Mouse (Mus musculus): ENCODE data around the gene Atcay. TPM values are rescaled to one million over a fixed set of nuclear protein-coding genes. Genes with fewer than 3 reads are reported as not detected.
"Not testable (repeated sequence)": the region's sequence is repeated elsewhere in the genome, so short reads cannot be mapped to it uniquely, and the experiment has no call there.

Gene Atcay
- polyA plus RNA-seq, 1 experiment = not detected

DNA sequence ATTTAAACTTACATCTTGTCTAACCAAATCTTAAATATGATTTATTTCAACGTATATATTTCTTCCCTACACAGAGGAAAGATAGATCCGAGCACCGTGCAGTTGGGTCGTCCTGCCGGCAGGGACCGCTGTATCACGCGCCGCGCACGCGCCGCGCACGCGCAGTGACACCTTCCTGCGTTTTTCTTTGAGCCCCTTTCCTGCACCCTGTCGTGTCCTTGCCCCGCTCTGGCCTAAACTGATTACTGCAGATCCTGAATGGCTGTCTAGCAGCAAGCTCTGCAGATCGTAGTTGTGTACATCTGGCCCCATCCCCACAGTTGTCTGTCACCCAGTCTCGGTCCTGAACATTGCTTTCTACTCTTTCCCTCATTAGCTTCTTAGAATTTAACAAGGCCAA is 57.5 kb downstream of the Atcay start:
- Histone ChIP-seq H3K27me3 (ENCODE audit: control insufficient read depth) (no peaks in the 10 kb centered on the region), H3K9me3 (ENCODE audit: control insufficient read depth, low read length) (no peaks in the 10 kb centered on the region), H3K36me3 (ENCODE audit: control insufficient read depth) (peaks cover 13% of the 10 kb centered on the region), H3K4me1 (ENCODE audit: control insufficient read depth) (peaks cover 62% of the 10 kb centered on the region), H3K4me3 (replicated peaks) (peak overlapping the region; percentile 55)
- TF ChIP-seq GATA1 (IDR thresholded peaks at IDR 0.05; ENCODE audit: low read length) (no peak), TAL1 (IDR thresholded peaks at IDR 0.05; ENCODE audit: low read length) (no peak)

DNA sequence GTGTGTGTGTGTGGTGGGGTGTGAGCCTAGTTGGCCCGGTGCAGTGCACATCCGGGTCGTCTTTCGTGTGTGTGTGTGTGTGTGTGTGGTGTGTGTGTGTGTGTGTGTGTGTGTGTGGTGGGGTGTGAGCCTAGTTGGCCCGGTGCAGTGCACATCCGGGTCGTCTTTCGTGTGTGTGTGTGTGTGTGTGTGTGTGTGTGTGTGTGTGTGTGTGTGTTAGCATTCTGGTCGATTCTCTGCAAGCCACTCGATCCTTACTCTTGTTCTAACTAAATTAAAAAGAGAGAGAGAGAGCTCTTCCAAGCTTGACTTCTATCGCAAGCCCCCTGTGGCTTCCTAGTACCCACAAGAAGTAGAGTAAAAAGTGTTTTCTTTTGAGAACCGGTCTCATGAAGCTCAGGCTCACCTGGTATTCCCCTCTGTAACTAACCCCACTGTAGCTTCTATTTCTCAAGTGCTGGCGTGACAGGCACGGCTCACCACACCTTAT is 61.2 kb downstream of the Atcay start:
- Histone ChIP-seq H3K36me3 (ENCODE audit: control insufficient read depth) (peaks cover 14% of the 10 kb centered on the region), H3K4me1 (ENCODE audit: control insufficient read depth) (peaks cover 62% of the 10 kb centered on the region), H3K4me3 (replicated peaks) (peak overlapping the region; percentile 40)
- not testable (repeated sequence) for H3K27me3 ChIP-seq (ENCODE audit: control insufficient read depth); H3K9me3 ChIP-seq (ENCODE audit: control insufficient read depth, low read length)

GRCm38 (mm10) chr10:81168521-81169244 is 62.0 kb downstream of the Atcay start:
- Histone ChIP-seq H3K4me1 (ENCODE audit: control insufficient read depth) (peaks cover 62% of the 10 kb centered on the region), H3K4me3 (replicated peaks) (peak overlapping the region; percentile 93), H3K27me3 (ENCODE audit: control insufficient read depth) (no peaks in the 10 kb centered on the region), H3K9me3 (ENCODE audit: control insufficient read depth, low read length) (no peaks in the 10 kb centered on the region), H3K36me3 (ENCODE audit: control insufficient read depth) (peaks cover 22% of the 10 kb centered on the region)
- TF ChIP-seq TAL1 (IDR thresholded peaks at IDR 0.05; ENCODE audit: low read length) (no peak), GATA1 (IDR thresholded peaks at IDR 0.05; ENCODE audit: low read length) (no peak)

GRCm38 (mm10) chr10:81168087-81168431 is 62.6 kb downstream of the Atcay start:
- Histone ChIP-seq H3K27me3 (ENCODE audit: control insufficient read depth) (no peaks in the 10 kb centered on the region), H3K9me3 (ENCODE audit: control insufficient read depth, low read length) (no peaks in the 10 kb centered on the region), H3K4me1 (ENCODE audit: control insufficient read depth) (peaks cover 59% of the 10 kb centered on the region), H3K4me3 (replicated peaks) (peak overlapping the region; percentile 93), H3K36me3 (ENCODE audit: control insufficient read depth) (peaks cover 27% of the 10 kb centered on the region)
- no peak for TF ChIP-seq TAL1 (IDR thresholded peaks at IDR 0.05; ENCODE audit: low read length)
- TF ChIP-seq GATA1 (IDR thresholded peaks at IDR 0.05; ENCODE audit: low read length) = no peak

DNA sequence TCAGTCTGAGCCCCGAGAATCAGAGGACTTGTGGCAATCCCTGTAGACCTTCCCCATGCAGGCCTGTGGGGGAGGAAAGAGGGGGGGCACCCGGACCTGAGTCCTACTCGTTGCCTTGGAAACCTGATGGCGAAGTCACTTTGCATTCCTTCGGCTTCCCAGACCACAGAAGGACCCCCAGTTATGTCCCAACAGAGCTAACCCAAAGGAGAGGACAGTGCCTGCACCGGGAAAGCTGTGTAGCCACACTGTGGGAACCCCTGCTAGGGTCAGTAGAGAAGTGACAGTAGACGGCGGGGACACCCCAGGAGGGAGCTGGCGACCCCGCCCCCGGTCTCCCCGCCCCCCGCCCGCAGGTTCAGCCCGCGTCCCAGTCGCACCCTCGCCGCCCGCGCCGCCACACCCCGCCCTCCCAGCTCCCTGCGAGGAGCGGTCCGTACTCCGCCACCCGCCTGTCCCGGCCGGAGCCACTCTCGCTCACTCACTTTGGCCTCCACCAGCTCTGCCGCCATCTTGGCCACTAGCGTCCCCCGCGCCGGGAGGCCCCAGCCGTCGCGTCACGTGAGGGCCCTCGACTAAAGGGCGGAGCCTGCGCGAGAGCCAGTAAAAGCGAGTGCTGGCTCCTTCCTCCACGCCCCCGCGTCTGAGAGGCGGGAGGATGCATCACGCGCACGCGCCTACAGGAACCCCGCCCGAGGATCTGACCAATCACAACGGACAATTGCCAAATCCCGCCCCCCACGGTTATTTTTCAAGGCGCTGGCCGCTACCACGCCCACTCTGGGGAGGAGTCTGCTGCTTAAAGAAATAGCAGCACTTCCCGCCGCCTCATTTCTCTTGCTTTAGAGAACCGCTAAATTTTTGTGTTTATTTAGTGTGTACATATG is 63.2 kb downstream of the Atcay start, which contains the start of gene Pias4:
Gene Pias4, minus strand, starts transcription at position 724 of the 887 bp plus-strand sequence.
- Histone ChIP-seq H3K36me3 (ENCODE audit: control insufficient read depth) (peaks cover 33% of the 10 kb centered on the region), H3K9me3 (ENCODE audit: control insufficient read depth, low read length) (no peaks in the 10 kb centered on the region), H3K4me1 (ENCODE audit: control insufficient read depth) (peaks cover 59% of the 10 kb centered on the region), H3K27me3 (ENCODE audit: control insufficient read depth) (no peaks in the 10 kb centered on the region), H3K4me3 (replicated peaks) (peak within 1 kb of the TSS; percentile 93)
- TF ChIP-seq TAL1 (IDR thresholded peaks at IDR 0.05; ENCODE audit: low read length) (no peak), GATA1 (IDR thresholded peaks at IDR 0.05; ENCODE audit: low read length) (no peak)

DNA sequence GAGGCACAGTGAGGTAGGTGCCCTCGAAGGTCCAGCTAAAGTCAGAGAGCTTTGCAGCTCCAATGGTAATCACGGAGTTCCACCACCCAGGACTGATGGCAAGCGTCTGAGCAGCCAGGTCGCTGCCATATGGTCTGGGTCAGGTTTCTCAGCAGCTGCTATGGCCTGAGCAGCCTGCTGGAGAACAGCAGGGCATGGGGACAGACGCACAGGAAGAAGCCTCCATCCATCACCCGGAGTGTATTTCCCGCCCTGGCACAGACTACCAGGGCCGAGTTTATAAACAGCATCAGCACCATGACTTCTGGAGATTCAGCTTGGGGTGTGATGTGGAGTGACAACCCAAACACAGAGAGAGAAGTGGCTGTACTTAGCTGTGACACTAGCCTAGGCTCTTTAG is 65.5 kb downstream of the Atcay start:
- Histone ChIP-seq H3K9me3 (ENCODE audit: control insufficient read depth, low read length) (no peaks in the 10 kb centered on the region), H3K4me3 (replicated peaks) (no peak overlapping the region), H3K4me1 (ENCODE audit: control insufficient read depth) (peaks cover 78% of the 10 kb centered on the region), H3K27me3 (ENCODE audit: control insufficient read depth) (no peaks in the 10 kb centered on the region), H3K36me3 (ENCODE audit: control insufficient read depth) (peaks cover 56% of the 10 kb centered on the region)
- TF ChIP-seq TAL1 (IDR thresholded peaks at IDR 0.05; ENCODE audit: low read length) (no peak), GATA1 (IDR thresholded peaks at IDR 0.05; ENCODE audit: low read length) (no peak)

DNA sequence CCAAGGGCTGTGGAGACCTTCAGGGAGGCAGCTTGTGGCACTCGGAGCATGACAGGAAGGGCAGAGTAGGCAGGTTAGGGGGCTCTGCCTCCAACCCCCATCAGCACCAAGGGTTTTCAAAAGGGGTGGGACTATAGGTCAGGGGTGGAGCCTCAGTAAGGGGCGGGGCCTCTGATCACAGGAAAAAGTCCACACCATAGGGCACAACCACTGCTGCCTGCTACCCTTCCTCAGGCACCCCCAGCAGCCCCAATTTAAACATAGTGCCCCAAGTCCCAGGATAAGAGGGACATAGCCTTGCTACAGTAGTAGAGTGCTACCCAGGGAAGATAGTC is 68.3 kb downstream of the Atcay start:
- Histone ChIP-seq H3K36me3 (ENCODE audit: control insufficient read depth) (peaks cover 82% of the 10 kb centered on the region), H3K27me3 (ENCODE audit: control insufficient read depth) (no peaks in the 10 kb centered on the region), H3K4me3 (replicated peaks) (no peak overlapping the region), H3K9me3 (ENCODE audit: control insufficient read depth, low read length) (no peaks in the 10 kb centered on the region), H3K4me1 (ENCODE audit: control insufficient read depth) (peaks cover 75% of the 10 kb centered on the region)
- no peak for TF ChIP-seq TAL1 (IDR thresholded peaks at IDR 0.05; ENCODE audit: low read length)
- no peak for TF ChIP-seq GATA1 (IDR thresholded peaks at IDR 0.05; ENCODE audit: low read length)

DNA sequence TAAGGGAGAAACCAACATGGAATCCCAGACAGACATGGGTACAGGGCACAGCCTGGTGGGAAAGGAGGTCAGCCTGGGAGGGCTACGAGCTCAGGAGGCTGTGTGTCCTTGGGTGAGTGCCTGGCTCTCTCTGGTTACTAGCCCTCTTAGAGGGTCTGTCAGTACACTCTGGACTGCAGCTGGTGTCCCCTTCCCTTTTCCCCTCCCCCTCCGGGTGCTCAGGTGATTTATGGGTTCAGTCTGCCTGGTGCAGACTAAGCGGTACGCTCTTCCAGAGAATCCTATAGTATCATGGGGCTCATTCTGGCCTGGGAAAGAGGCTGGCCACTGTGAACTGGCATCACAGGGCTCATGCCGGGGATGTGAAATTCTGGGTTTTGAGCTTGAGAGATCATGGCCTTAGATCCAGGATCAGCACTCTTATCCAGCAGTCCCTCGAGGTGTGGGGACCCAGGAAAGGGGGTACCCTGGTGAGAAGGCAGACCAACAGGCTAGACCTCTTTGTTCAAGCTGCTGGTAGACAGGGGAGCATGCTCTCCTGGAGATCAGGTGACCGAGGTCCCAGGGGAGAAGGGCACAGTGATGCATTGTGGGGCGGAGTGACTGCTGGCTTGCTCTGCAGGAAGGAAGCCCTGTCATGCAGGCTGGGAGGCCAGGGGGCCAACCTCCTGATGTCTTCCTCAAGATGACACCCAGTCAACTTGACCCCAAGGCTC is 68.9 kb downstream of the Atcay start:
- TF ChIP-seq GATA1 (IDR thresholded peaks at IDR 0.05; ENCODE audit: low read length) (no peak), TAL1 (IDR thresholded peaks at IDR 0.05; ENCODE audit: low read length) (no peak)
- Histone ChIP-seq H3K4me3 (replicated peaks) (no peak overlapping the region), H3K4me1 (ENCODE audit: control insufficient read depth) (peaks cover 70% of the 10 kb centered on the region)

DNA sequence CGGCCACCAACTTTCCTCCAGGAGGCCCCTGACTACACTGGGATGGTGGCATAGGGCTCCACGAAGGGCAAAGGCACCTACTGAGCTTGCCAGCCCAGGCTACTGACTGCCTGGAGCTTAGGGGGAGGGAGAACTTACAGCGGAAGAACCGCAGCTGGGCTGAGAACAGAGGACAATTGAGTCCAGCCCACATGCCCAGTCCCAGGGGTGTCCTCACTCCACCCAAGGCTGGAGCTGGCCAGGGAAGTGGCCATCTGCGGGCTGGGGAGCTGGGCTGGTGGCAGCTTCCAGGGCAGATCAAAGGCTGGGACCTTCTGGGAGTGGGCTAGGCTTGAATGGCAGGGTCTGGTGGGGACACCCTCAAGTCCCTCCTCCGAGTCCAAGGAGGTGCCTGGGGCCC is 75.9 kb downstream of the Atcay start:
- Histone ChIP-seq H3K4me1 (ENCODE audit: control insufficient read depth) (peaks cover 23% of the 10 kb centered on the region), H3K27me3 (ENCODE audit: control insufficient read depth) (no peaks in the 10 kb centered on the region), H3K36me3 (ENCODE audit: control insufficient read depth) (peaks cover 97% of the 10 kb centered on the region), H3K4me3 (replicated peaks) (no peak overlapping the region), H3K9me3 (ENCODE audit: control insufficient read depth, low read length) (peaks cover 17% of the 10 kb centered on the region)
- no peak for TF ChIP-seq TAL1 (IDR thresholded peaks at IDR 0.05; ENCODE audit: low read length)
- no peak for TF ChIP-seq GATA1 (IDR thresholded peaks at IDR 0.05; ENCODE audit: low read length)

More for the DNA sequence above, 68.9 kb downstream of the Atcay start:
- peaks cover 87% of the 10 kb centered on the region for H3K36me3 ChIP-seq (ENCODE audit: control insufficient read depth)
- H3K27me3 ChIP-seq (ENCODE audit: control insufficient read depth) = no peaks in the 10 kb centered on the region
- no peaks in the 10 kb centered on the region for H3K9me3 ChIP-seq (ENCODE audit: control insufficient read depth, low read length)

Other genes with a start within 250 kb of the Atcay start
- gene Gng7, start 215.9 kb downstream of the Atcay start, polyA plus RNA-seq (2012) = not detected in 2 replicates
- gene Diras1, start 205.2 kb downstream of the Atcay start, polyA plus RNA-seq (2012) = 0.01 TPM in 1 of 2 replicates, not detected in the other
- gene Slc39a3, start 193.4 kb downstream of the Atcay start, polyA plus RNA-seq (2012) = 1.5 and 1.7 TPM in 2 replicates
- gene Sgta, start 170.7 kb downstream of the Atcay start, polyA plus RNA-seq (2012) = 18.3 and 18.8 TPM in 2 replicates
- 5.2 and 5.3 TPM in 2 replicates for gene Thop1, start 160.8 kb downstream of the Atcay start, polyA plus RNA-seq (2012)
- gene Creb3l3, start 132.0 kb downstream of the Atcay start, polyA plus RNA-seq (2012) = 0.05 and 0.07 TPM in 2 replicates
- gene Map2k2, start 124.9 kb downstream of the Atcay start, polyA plus RNA-seq (2012) = 89.1 and 93.4 TPM in 2 replicates
- 42.0 and 45.8 TPM in 2 replicates for gene Zbtb7a, start 95.6 kb downstream of the Atcay start, polyA plus RNA-seq (2012)
- gene Pias4, start 62.9 kb downstream of the Atcay start, polyA plus RNA-seq (2012) = 13.4 and 16.4 TPM in 2 replicates
- gene Eef2, start 54.2 kb downstream of the Atcay start, polyA plus RNA-seq (2012) = 124 and 177 TPM in 2 replicates
- 8.1 and 8.3 TPM in 2 replicates for gene Dapk3, start 47.8 kb downstream of the Atcay start, polyA plus RNA-seq (2012)
- gene 4930442H23Rik, start 47.0 kb downstream of the Atcay start, polyA plus RNA-seq (2012) = not detected in 2 replicates
- not detected in 2 replicates for gene Nmrk2, start 28.8 kb downstream of the Atcay start, polyA plus RNA-seq (2012)
- gene Zfr2, start 2.3 kb upstream of the Atcay start, polyA plus RNA-seq (2012) = not detected in 2 replicates
- gene Matk, start 22.1 kb upstream of the Atcay start, polyA plus RNA-seq (2012) = 0.07 and 0.15 TPM in 2 replicates
- gene Mrpl54, start 36.1 kb upstream of the Atcay start, polyA plus RNA-seq (2012) = 43.8 and 44.0 TPM in 2 replicates
- 4.6 and 5.7 TPM in 2 replicates for gene Apba3, start 36.1 kb upstream of the Atcay start, polyA plus RNA-seq (2012)
- 0.01 and 0.02 TPM in 2 replicates for gene Tjp3, start 60.7 kb upstream of the Atcay start, polyA plus RNA-seq (2012)
- gene Pip5k1c, start 62.1 kb upstream of the Atcay start, polyA plus RNA-seq (2012) = 4.0 and 4.5 TPM in 2 replicates
- 13.2 and 13.3 TPM in 2 replicates for gene Cactin, start 90.3 kb upstream of the Atcay start, polyA plus RNA-seq (2012)
- gene Tbxa2r, start 97.9 kb upstream of the Atcay start, polyA plus RNA-seq (2012) = 0.04 TPM in 1 of 2 replicates, not detected in the other
- gene Gipc3, start 112.4 kb upstream of the Atcay start, polyA plus RNA-seq (2012) = 0.01 TPM in 1 of 2 replicates, not detected in the other
- gene Hmg20b, start 119.6 kb upstream of the Atcay start, polyA plus RNA-seq (2012) = 52.7 and 55.8 TPM in 2 replicates
- gene Mfsd12, start 126.7 kb upstream of the Atcay start, polyA plus RNA-seq (2012) = 6.7 and 7.2 TPM in 2 replicates
- 3.2 and 5.6 TPM in 2 replicates for gene 4930404N11Rik, start 135.0 kb upstream of the Atcay start, polyA plus RNA-seq (2012)
- gene Fzr1, start 147.7 kb upstream of the Atcay start, polyA plus RNA-seq (2012) = 62.5 and 67.4 TPM in 2 replicates
- 29.2 and 34.1 TPM in 2 replicates for gene Dohh, start 153.6 kb upstream of the Atcay start, polyA plus RNA-seq (2012)
- 0.08 and 0.20 TPM in 2 replicates for gene Gm48551, start 153.6 kb upstream of the Atcay start, polyA plus RNA-seq (2012)
- gene Gm48552, start 158.2 kb upstream of the Atcay start, polyA plus RNA-seq (2012) = 0.26 and 0.80 TPM in 2 replicates
- 0.09 TPM in 1 of 2 replicates, not detected in the other for gene Smim24, start 162.2 kb upstream of the Atcay start, polyA plus RNA-seq (2012)
- 0.55 and 0.94 TPM in 2 replicates for gene Nfic, start 224.8 kb upstream of the Atcay start, polyA plus RNA-seq (2012)

Data from erythroblast, embryonic 14.5 days (primary cell).